ENCODE assay signal across 8 mouse cellular contexts in genomic region chr6:83356569-83357138, GRCm38 (mm10). TPM values are rescaled to one million over a fixed set of nuclear protein-coding genes. Genes with fewer than 3 reads are reported as not detected.
A peak's percentile ranks its signal among the peaks of the same experiment; 100 is the strongest.
DNase-seq lines count a peak whose midpoint lies in the region; ATAC-seq and TF ChIP-seq lines count a peak whose summit lies in the region.

No protein-coding gene starts in this region.

- H3K36me3 ChIP-seq in midbrain, embryonic 11.5 days (ENCODE audit: control insufficient read depth, insufficient read depth, low read length), result no peaks in the 10 kb centered on the region

- intact Hi-C loops in left cerebral cortex, postnatal 25 days (cut with DNase I), result loop anchor here (1.0 to 10.0 kb wide), 2 partner anchors 142 to 156 kb away; partner anchors contain the start of gene Slc4a5

- no peak overlapping the region for H3K9ac ChIP-seq in midbrain, embryonic 11.5 days (ENCODE audit: low read length)

- ATAC-seq in activated CD4-positive, CD25-positive, alpha-beta regulatory T cell, adult 4 months, result peak; percentile 80
- peak; percentile 84 for ATAC-seq in inflammation-experienced regulatory T-cells, adult 6 months
- ATAC-seq in midbrain, embryonic 11.5 days (ENCODE audit: low FRiP score), result peak; percentile 65; the same call in 1 of the 2 replicates

- H3K4me1 ChIP-seq in cortical plate, adult 2 months (ENCODE audit: control insufficient read depth, insufficient read depth, low read length), result no peaks in the 10 kb centered on the region
- no peaks in the 10 kb centered on the region for H3K4me1 ChIP-seq in midbrain, embryonic 11.5 days (ENCODE audit: control insufficient read depth, insufficient read depth, low read length)

- H3K4me2 ChIP-seq in midbrain, embryonic 11.5 days, result no peak overlapping the region

- peak; percentile 90 for TF ChIP-seq CTCF in cortical plate, adult 2 months (IDR thresholded peaks at IDR 0.05; ENCODE audit: extremely low read depth, insufficient read depth, low read length)

- no peak overlapping the region for H3K27ac ChIP-seq in cortical plate, adult 2 months (ENCODE audit: insufficient read depth, low read length)
- H3K27ac ChIP-seq in midbrain, embryonic 11.5 days (ENCODE audit: low read depth, low read length), result no peak overlapping the region

- H3K27me3 ChIP-seq in midbrain, embryonic 11.5 days (ENCODE audit: control insufficient read depth, insufficient read depth, low read length), result no peaks in the 10 kb centered on the region

- TF ChIP-seq POLR2A in cortical plate, adult 2 months (IDR thresholded peaks at IDR 0.05; ENCODE audit: extremely low read depth, insufficient read depth, low read length), result no peak

- peak; percentile 71 for DNase-seq in gastrocnemius, postnatal 25 days
- peak; percentile 83 to 85 for DNase-seq in left cerebral cortex, postnatal 25 days (ENCODE audit: low spot score in 2 of 2)
- peak; percentile 98 for DNase-seq in midbrain, embryonic 11.5 days (ENCODE audit: low spot score, missing footprints)
- DNase-seq in right cerebral cortex, postnatal 4 days, result peak; percentile 95
- peak; percentile 64 to 87 for DNase-seq in urinary bladder, postnatal 4 days (ENCODE audit: low spot score in 2 of 2)

- 20% methylated on average over 7 of the region's 7 CpGs for WGBS in midbrain, embryonic 11.5 days

- H3K4me3 ChIP-seq in cortical plate, adult 2 months (ENCODE audit: insufficient read depth, low read length), result no peak overlapping the region
- no peak overlapping the region for H3K4me3 ChIP-seq in midbrain, embryonic 11.5 days (ENCODE audit: low read depth, low read length)

- no peaks in the 10 kb centered on the region for H3K9me3 ChIP-seq in midbrain, embryonic 11.5 days (ENCODE audit: control insufficient read depth, low read length)

RNA-seq across cellular contexts. Expression of gene Bola3, which starts 7.7 kb away (rescaled TPM):
- polyA plus RNA-seq in activated CD4-positive, CD25-positive, alpha-beta regulatory T cell, adult 4 months (2017; shearing (Covaris generic)), result 10 to 100 TPM; 66.0 to 72.3 TPM
- polyA plus RNA-seq in cortical plate, adult 2 months (2012; rRNA removed), result 60.8 and 62.6 TPM in 2 replicates
- 100 to 1,000 TPM; 236 to 237 TPM for total RNA-seq in gastrocnemius, postnatal 25 days (2021)
- polyA plus RNA-seq in inflammation-experienced regulatory T-cells, adult 6 months (2017; shearing (Covaris generic)), result 10 to 100 TPM; 59.4 to 85.5 (median 73.8) TPM
- 10 to 100 TPM; 52.3 to 56.5 TPM for total RNA-seq in left cerebral cortex, postnatal 25 days (2021)
- polyA plus RNA-seq in midbrain, embryonic 11.5 days (2014; fragmentation: Nextera tagmentation; extraction: Ambion mirVana), result 134 and 144 TPM in 2 replicates

RNA-seq across cellular contexts. Expression of gene Mob1a, which starts 30.8 kb away (rescaled TPM):
- polyA plus RNA-seq in activated CD4-positive, CD25-positive, alpha-beta regulatory T cell, adult 4 months (2017; shearing (Covaris generic)), result 10 to 100 TPM; 66.3 to 74.8 TPM
- polyA plus RNA-seq in cortical plate, adult 2 months (2012; rRNA removed), result 16.2 and 18.6 TPM in 2 replicates
- total RNA-seq in gastrocnemius, postnatal 25 days (2021), result 10 to 100 TPM; 11.3 to 11.5 TPM
- polyA plus RNA-seq in inflammation-experienced regulatory T-cells, adult 6 months (2017; shearing (Covaris generic)), result 10 to 100 TPM; 57.7 to 67.7 (median 63.5) TPM
- 10 to 100 TPM; 20.0 to 20.2 TPM for total RNA-seq in left cerebral cortex, postnatal 25 days (2021)
- 73.7 and 82.0 TPM in 2 replicates for polyA plus RNA-seq in midbrain, embryonic 11.5 days (2014; fragmentation: Nextera tagmentation; extraction: Ambion mirVana)

RNA-seq across cellular contexts. Expression of gene Mthfd2, which starts 30.9 kb away (rescaled TPM):
- polyA plus RNA-seq in activated CD4-positive, CD25-positive, alpha-beta regulatory T cell, adult 4 months (2017; shearing (Covaris generic)), result 100 to 1,000 TPM; 124 to 145 TPM
- polyA plus RNA-seq in cortical plate, adult 2 months (2012; rRNA removed), result 6.4 and 7.6 TPM in 2 replicates
- total RNA-seq in gastrocnemius, postnatal 25 days (2021), result 1 to 10 TPM; 4.4 to 4.8 TPM
- 100 to 1,000 TPM; 129 to 140 (median 134) TPM for polyA plus RNA-seq in inflammation-experienced regulatory T-cells, adult 6 months (2017; shearing (Covaris generic))
- total RNA-seq in left cerebral cortex, postnatal 25 days (2021), result 1 to 10 TPM; 5.0 to 6.3 TPM
- 48.0 and 51.6 TPM in 2 replicates for polyA plus RNA-seq in midbrain, embryonic 11.5 days (2014; fragmentation: Nextera tagmentation; extraction: Ambion mirVana)
